Mouse (Mus musculus): ENCODE data around the gene Rbms1. TPM values are rescaled to one million over a fixed set of nuclear protein-coding genes. Genes with fewer than 3 reads are reported as not detected.

The Rbms1 gene
- polyA plus RNA-seq, 1 experiment from 2014 or later, result 146 TPM

- Histone ChIP-seq H3K9me3 (ENCODE audit: control insufficient read depth, low read depth, low read length) (no peaks in the 10 kb centered on the region), H3K9ac (replicated peaks; ENCODE audit: low read depth, low read length) (peak overlapping the region; percentile 91; the same call in 1 of the 2 replicates), H3K36me3 (ENCODE audit: control insufficient read depth, insufficient read depth, low read length) (no peaks in the 10 kb centered on the region), H3K4me2 (replicated peaks; ENCODE audit: low read depth, low read length) (peak overlapping the region; percentile 47), H3K4me3 (ENCODE audit: low read depth, low read length) (peak overlapping the region; percentile 88), H3K27ac (ENCODE audit: low read length) (peak overlapping the region; percentile 99; the same call in 1 of the 2 replicates), H3K4me1 (ENCODE audit: control insufficient read depth, insufficient read depth, low read length) (peaks cover 10% of the 10 kb centered on the region; the same call in 1 of the 2 replicates), H3K27me3 (ENCODE audit: control insufficient read depth, insufficient read depth, low read length) (no peaks in the 10 kb centered on the region)
- no peak for ATAC-seq (ENCODE audit: insufficient number of reproducible peaks, insufficient read depth, low FRiP score, low read depth)
- WGBS, result 15% methylated on average over 5 of the region's 5 CpGs
Measured at GRCm38 (mm10) chr2:60961281-60961680, 1.7 kb downstream of the Rbms1 start.

DNA sequence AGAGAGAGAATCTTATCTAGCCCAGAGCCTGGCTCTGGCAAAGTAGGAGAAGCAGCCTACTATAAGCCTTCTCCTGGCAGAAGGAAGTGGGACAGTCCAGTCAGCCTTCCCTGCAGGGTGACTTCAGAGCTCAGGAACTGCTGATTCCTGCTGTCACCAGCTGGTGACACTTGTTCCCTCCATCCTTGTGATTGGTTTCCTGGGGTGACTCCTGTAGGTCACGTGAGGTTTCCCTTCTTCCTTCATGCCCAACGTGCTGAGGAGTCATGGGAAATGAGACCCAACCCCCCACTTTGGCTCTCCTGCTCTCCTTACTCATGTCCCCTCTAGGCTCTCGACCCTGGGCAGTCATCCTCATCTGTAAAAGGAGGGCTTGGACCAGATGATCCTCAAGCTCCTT, 14.8 kb downstream of the Rbms1 start:
- H3K9ac ChIP-seq (replicated peaks; ENCODE audit: low read depth, low read length), result no peak overlapping the region
- H3K4me1 ChIP-seq (ENCODE audit: control insufficient read depth, insufficient read depth, low read length), result no peaks in the 10 kb centered on the region
- no peaks in the 10 kb centered on the region for H3K27me3 ChIP-seq (ENCODE audit: control insufficient read depth, insufficient read depth, low read length)
- H3K36me3 ChIP-seq (ENCODE audit: control insufficient read depth, insufficient read depth, low read length), result no peaks in the 10 kb centered on the region
- H3K9me3 ChIP-seq (ENCODE audit: control insufficient read depth, low read depth, low read length), result no peaks in the 10 kb centered on the region
- H3K4me3 ChIP-seq (ENCODE audit: low read depth, low read length), result no peak overlapping the region
- H3K27ac ChIP-seq (ENCODE audit: low read length), result no peak overlapping the region
- 61% methylated on average over 3 of the region's 3 CpGs for WGBS
- H3K4me2 ChIP-seq (replicated peaks; ENCODE audit: low read depth, low read length), result no peak overlapping the region
- ATAC-seq (ENCODE audit: insufficient number of reproducible peaks, insufficient read depth, low FRiP score, low read depth), result no peak

GRCm38 (mm10) chr2:60947817-60948216, 15.2 kb downstream of the Rbms1 start:
- ATAC-seq (ENCODE audit: insufficient number of reproducible peaks, insufficient read depth, low FRiP score, low read depth), result no peak
- no peaks in the 10 kb centered on the region for H3K27me3 ChIP-seq (ENCODE audit: control insufficient read depth, insufficient read depth, low read length)
- no peaks in the 10 kb centered on the region for H3K36me3 ChIP-seq (ENCODE audit: control insufficient read depth, insufficient read depth, low read length)
- no peak overlapping the region for H3K27ac ChIP-seq (ENCODE audit: low read length)
- 87% methylated on average over 4 of the region's 4 CpGs for WGBS
- no peaks in the 10 kb centered on the region for H3K9me3 ChIP-seq (ENCODE audit: control insufficient read depth, low read depth, low read length)
- H3K9ac ChIP-seq (replicated peaks; ENCODE audit: low read depth, low read length), result no peak overlapping the region
- no peaks in the 10 kb centered on the region for H3K4me1 ChIP-seq (ENCODE audit: control insufficient read depth, insufficient read depth, low read length)
- no peak overlapping the region for H3K4me3 ChIP-seq (ENCODE audit: low read depth, low read length)
- H3K4me2 ChIP-seq (replicated peaks; ENCODE audit: low read depth, low read length), result no peak overlapping the region

- WGBS, result 12% methylated on average over 8 of the region's 8 CpGs
- H3K4me2 ChIP-seq (replicated peaks; ENCODE audit: low read depth, low read length), result peak overlapping the region; percentile 38
- no peaks in the 10 kb centered on the region for H3K9me3 ChIP-seq (ENCODE audit: control insufficient read depth, low read depth, low read length)
- no peak overlapping the region for H3K9ac ChIP-seq (replicated peaks; ENCODE audit: low read depth, low read length)
- H3K4me1 ChIP-seq (ENCODE audit: control insufficient read depth, insufficient read depth, low read length), result peaks cover 5% of the 10 kb centered on the region; the same call in 1 of the 2 replicates
- H3K27me3 ChIP-seq (ENCODE audit: control insufficient read depth, insufficient read depth, low read length), result no peaks in the 10 kb centered on the region
- peak; percentile 94 for ATAC-seq (ENCODE audit: insufficient number of reproducible peaks, insufficient read depth, low FRiP score, low read depth)
- peak overlapping the region; percentile 15 for H3K4me3 ChIP-seq (ENCODE audit: low read depth, low read length)
- no peaks in the 10 kb centered on the region for H3K36me3 ChIP-seq (ENCODE audit: control insufficient read depth, insufficient read depth, low read length)
- peak overlapping the region; percentile 78 for H3K27ac ChIP-seq (ENCODE audit: low read length)
Measured at GRCm38 (mm10) chr2:60940454-60940961, 22.5 kb downstream of the Rbms1 start.

- ATAC-seq (ENCODE audit: insufficient number of reproducible peaks, insufficient read depth, low FRiP score, low read depth), result no peak
- peak overlapping the region; percentile 78 for H3K27ac ChIP-seq (ENCODE audit: low read length)
- H3K27me3 ChIP-seq (ENCODE audit: control insufficient read depth, insufficient read depth, low read length), result no peaks in the 10 kb centered on the region
- 47% methylated on average over 2 of the region's 2 CpGs for WGBS
- peak overlapping the region; percentile 38 for H3K4me2 ChIP-seq (replicated peaks; ENCODE audit: low read depth, low read length)
- H3K36me3 ChIP-seq (ENCODE audit: control insufficient read depth, insufficient read depth, low read length), result no peaks in the 10 kb centered on the region
- H3K4me3 ChIP-seq (ENCODE audit: low read depth, low read length), result peak overlapping the region; percentile 15
- H3K9ac ChIP-seq (replicated peaks; ENCODE audit: low read depth, low read length), result no peak overlapping the region
- peaks cover 5% of the 10 kb centered on the region; the same call in 1 of the 2 replicates for H3K4me1 ChIP-seq (ENCODE audit: control insufficient read depth, insufficient read depth, low read length)
- H3K9me3 ChIP-seq (ENCODE audit: control insufficient read depth, low read depth, low read length), result no peaks in the 10 kb centered on the region
Measured at GRCm38 (mm10) chr2:60939957-60940356, 23.0 kb downstream of the Rbms1 start.

DNA sequence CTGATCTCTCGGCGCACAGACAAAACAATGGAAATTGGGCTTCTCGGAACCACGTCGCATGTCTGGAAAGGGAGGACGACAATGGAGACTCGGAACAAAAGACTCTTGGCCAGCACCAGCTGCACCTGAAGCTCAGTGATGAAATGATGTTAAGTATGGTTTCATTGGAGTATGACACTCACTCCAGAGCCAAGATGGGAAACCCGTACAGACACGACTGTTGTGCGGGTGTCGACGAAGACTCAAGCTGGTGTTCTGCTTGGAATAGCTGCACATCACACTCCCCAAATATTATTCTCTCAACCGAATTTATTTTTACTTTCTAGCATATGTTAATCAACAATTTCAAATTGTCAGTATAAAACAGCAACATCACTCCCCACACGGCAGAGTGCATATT, 26.1 kb downstream of the Rbms1 start:
- H3K4me3 ChIP-seq (ENCODE audit: low read depth, low read length), result no peak overlapping the region
- H3K27me3 ChIP-seq (ENCODE audit: control insufficient read depth, insufficient read depth, low read length), result no peaks in the 10 kb centered on the region
- H3K36me3 ChIP-seq (ENCODE audit: control insufficient read depth, insufficient read depth, low read length), result no peaks in the 10 kb centered on the region
- H3K9me3 ChIP-seq (ENCODE audit: control insufficient read depth, low read depth, low read length), result no peaks in the 10 kb centered on the region
- H3K27ac ChIP-seq (ENCODE audit: low read length), result no peak overlapping the region
- 86% methylated on average over 14 of the region's 14 CpGs for WGBS
- no peak overlapping the region for H3K4me2 ChIP-seq (replicated peaks; ENCODE audit: low read depth, low read length)
- H3K4me1 ChIP-seq (ENCODE audit: control insufficient read depth, insufficient read depth, low read length), result peaks cover 4% of the 10 kb centered on the region; the same call in 1 of the 2 replicates
- no peak overlapping the region for H3K9ac ChIP-seq (replicated peaks; ENCODE audit: low read depth, low read length)
- no peak for ATAC-seq (ENCODE audit: insufficient number of reproducible peaks, insufficient read depth, low FRiP score, low read depth)

GRCm38 (mm10) chr2:60928948-60929347, 34.0 kb downstream of the Rbms1 start:
- H3K9ac ChIP-seq (replicated peaks; ENCODE audit: low read depth, low read length), result no peak overlapping the region
- H3K4me2 ChIP-seq (replicated peaks; ENCODE audit: low read depth, low read length), result no peak overlapping the region
- 83% methylated on average over 5 of the region's 5 CpGs for WGBS
- no peak for ATAC-seq (ENCODE audit: insufficient number of reproducible peaks, insufficient read depth, low FRiP score, low read depth)
- H3K36me3 ChIP-seq (ENCODE audit: control insufficient read depth, insufficient read depth, low read length), result no peaks in the 10 kb centered on the region
- no peak overlapping the region for H3K4me3 ChIP-seq (ENCODE audit: low read depth, low read length)
- H3K27ac ChIP-seq (ENCODE audit: low read length), result no peak overlapping the region
- H3K9me3 ChIP-seq (ENCODE audit: control insufficient read depth, low read depth, low read length), result no peaks in the 10 kb centered on the region
- no peaks in the 10 kb centered on the region for H3K27me3 ChIP-seq (ENCODE audit: control insufficient read depth, insufficient read depth, low read length)
- H3K4me1 ChIP-seq (ENCODE audit: control insufficient read depth, insufficient read depth, low read length), result peaks cover under 1% of the 10 kb centered on the region; the same call in 1 of the 2 replicates

GRCm38 (mm10) chr2:60927906-60928775, 34.9 kb downstream of the Rbms1 start:
- Histone ChIP-seq H3K27me3 (ENCODE audit: control insufficient read depth, insufficient read depth, low read length) (no peaks in the 10 kb centered on the region), H3K4me3 (ENCODE audit: low read depth, low read length) (no peak overlapping the region), H3K27ac (ENCODE audit: low read length) (no peak overlapping the region), H3K36me3 (ENCODE audit: control insufficient read depth, insufficient read depth, low read length) (no peaks in the 10 kb centered on the region), H3K4me2 (replicated peaks; ENCODE audit: low read depth, low read length) (no peak overlapping the region), H3K9me3 (ENCODE audit: control insufficient read depth, low read depth, low read length) (no peaks in the 10 kb centered on the region), H3K4me1 (ENCODE audit: control insufficient read depth, insufficient read depth, low read length) (peaks cover 6% of the 10 kb centered on the region; the same call in 1 of the 2 replicates), H3K9ac (replicated peaks; ENCODE audit: low read depth, low read length) (no peak overlapping the region)
- 78% methylated on average over 8 of the region's 8 CpGs for WGBS
- ATAC-seq (ENCODE audit: insufficient number of reproducible peaks, insufficient read depth, low FRiP score, low read depth), result no peak

All from stomach, embryonic 14.5 days (tissue).